Mouse (Mus musculus) CH12F3 (cell line): ENCODE measurements around the gene Rps6ka1.
"Not testable (repeated sequence)": the region's sequence is repeated elsewhere in the genome, so short reads cannot be mapped to it uniquely, and the experiment has no call there.

Experiments used
- in situ Hi-C: fragments of 300-500 bp; cut with MboI; formaldehyde crosslinking; loops from 2 replicates; pipeline ENCODE4 v1.14.3; 2020; ENCODE audit warnings: low sequenced_read_pairs

Gene Rps6ka1

DNA sequence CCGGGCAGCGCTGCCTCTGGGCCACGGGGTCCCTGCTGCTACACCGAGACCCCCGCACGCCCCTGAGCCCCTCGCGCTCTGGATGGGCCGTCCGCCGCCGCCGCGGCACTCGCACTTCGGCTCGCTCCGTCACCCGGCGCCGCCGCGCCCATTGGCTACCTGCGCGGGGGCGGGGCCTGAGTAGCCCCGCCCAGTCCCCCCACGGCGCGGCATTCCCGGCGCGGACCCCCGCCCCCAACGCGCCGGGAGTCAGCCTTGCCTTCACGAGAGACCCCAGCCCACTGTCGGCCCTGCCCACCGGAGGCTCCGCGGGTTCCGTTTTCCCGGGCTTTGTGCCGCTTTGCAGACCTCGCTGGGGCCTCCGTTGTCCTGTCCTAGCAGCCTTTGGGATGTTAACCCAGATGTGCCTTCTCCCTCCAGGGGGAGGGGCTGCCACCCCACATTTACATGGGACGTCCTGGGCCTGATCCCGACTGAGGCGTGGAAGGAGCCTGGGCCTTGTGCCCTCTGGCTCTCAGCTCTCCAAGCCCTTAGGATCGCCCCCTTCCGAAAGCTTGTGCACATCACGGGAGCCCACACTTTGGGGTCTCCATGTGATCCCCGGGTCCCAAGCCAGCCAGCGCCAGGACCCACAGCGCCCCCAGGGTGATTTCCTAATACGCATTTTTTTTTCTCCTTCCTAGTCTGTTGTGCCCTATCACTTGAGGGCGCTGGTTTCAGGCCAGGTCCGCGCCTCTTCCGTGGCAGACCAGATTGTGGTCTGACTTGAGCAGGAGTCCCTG lies at the start of gene Rps6ka1:
Gene Rps6ka1, minus strand, starts transcription at position 126 of the 782 bp plus-strand sequence.
- in situ Hi-C loops: no loop called here

- in situ Hi-C loops: no loop called here
These were observed 44.2 kb upstream of the Rps6ka1 start for GRCm38 (mm10) chr4:133931785-133932184.

DNA sequence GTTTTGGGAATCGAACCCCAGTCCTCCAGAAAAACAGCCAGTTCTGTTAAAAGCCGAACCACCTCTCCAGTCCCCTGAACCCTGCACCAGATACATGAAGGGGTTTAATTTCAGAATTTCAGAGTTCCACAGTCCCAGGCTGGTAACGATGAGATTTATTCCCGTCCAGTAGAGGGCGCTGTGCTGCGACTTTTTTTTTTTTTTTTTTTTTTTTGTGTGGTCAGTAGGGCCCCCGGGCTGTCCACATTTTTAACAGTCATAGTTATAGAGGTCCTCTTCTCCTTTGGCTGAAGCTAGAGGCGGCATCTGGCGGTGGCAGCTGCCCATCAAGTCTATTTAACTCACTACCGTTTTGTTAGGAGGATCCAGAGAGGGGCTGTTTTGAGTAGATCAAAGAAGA lies 43.8 kb upstream of the Rps6ka1 start:
- in situ Hi-C loops: no loop called here

GRCm38 (mm10) chr4:133929278-133929670 lies 41.7 kb upstream of the Rps6ka1 start:
- in situ Hi-C loops: no loop called here

- in situ Hi-C loops: no loop called here
These were observed 41.1 kb upstream of the Rps6ka1 start for GRCm38 (mm10) chr4:133928576-133929277.

- in situ Hi-C loops: no loop called here
These were observed 37.6 kb upstream of the Rps6ka1 start for GRCm38 (mm10) chr4:133925204-133925603.

DNA sequence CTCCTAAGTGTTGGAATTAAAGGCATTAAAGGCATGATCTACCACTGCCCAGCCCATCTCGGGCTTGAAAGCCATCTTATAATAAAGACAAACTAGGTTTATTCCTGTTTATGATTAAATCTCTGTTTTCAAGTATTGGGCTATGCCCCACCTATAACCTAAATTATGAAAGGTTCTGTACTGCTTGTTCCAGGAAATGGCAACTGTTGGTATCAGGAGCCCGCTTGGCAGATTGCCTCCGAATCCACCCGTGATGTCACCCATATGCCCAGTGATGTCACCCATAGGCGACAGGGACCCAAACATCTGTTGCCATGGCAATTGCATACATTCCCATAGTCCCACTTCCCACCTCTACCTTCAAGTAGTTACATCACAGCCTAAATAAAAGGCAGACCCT lies 36.1 kb upstream of the Rps6ka1 start:
- in situ Hi-C loops: no loop called here

GRCm38 (mm10) chr4:133918093-133918825 lies 30.7 kb upstream of the Rps6ka1 start:
- in situ Hi-C loops: not testable (repeated sequence)

GRCm38 (mm10) chr4:133911983-133912382 lies 24.4 kb upstream of the Rps6ka1 start:
- in situ Hi-C loops: no loop called here

GRCm38 (mm10) chr4:133910236-133911211 lies 22.9 kb upstream of the Rps6ka1 start:
- in situ Hi-C loops: no loop called here

DNA sequence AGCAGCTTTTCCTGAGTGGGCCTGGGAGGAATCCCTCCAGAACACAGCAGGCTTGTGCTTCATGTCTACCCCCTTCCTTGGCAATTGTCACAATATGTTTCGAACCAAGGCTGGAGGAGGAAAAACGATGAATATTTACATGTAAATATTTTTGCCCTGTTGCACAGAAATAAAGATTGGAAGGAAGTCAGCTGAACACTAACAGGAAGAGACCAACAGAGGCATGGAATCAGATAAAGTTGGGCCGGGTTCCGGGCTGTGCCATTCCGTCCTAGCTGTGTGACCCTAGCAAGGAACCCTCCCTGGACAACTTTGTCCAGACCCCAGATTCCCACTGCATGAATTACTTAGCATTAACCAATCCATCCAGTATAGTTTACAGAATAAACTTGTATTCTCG lies 20.5 kb upstream of the Rps6ka1 start:
- in situ Hi-C loops: no loop called here

DNA sequence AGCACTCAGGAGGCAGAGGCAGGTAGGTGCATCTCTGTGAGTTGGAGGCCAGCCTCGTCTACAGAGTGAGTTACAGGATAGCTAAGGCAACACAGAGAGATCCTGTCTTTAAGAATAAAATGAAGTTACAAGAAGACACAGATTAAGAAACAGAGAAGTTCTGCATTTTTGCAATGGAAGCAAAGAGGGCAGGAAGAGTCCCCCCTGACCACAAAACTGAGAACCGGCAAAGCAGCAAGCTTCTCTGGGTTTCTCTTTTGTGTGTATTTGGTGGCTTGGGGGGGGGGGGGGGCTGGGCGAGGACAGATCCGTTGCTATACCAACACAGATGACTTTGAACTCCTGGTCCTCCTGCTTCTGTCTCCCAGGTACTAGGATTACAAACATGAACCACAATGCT lies 19.5 kb upstream of the Rps6ka1 start:
- in situ Hi-C loops: no loop called here

- in situ Hi-C loops: not testable (repeated sequence)
These were observed 18.7 kb upstream of the Rps6ka1 start for GRCm38 (mm10) chr4:133906336-133906735.

DNA sequence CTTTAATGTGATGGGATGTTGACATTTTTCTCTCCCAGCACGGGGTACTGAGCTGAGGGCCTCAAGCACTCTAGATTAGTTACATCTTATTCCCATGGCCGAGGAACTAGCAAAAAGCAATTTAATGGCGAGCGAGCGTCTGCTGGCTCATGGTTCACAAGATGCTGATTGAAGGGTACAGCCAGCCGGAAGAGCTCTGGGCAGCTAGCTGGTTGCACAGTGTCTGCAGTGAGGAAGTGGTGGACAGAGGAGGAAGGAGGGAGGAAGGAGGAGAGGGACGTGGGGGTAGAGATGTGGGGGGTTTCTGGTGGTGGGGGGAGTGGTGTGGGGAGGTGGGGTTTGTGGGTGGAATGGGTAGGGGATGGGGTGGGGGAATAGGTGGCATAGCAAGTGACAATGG lies 17.6 kb upstream of the Rps6ka1 start:
- in situ Hi-C loops: no loop called here

DNA sequence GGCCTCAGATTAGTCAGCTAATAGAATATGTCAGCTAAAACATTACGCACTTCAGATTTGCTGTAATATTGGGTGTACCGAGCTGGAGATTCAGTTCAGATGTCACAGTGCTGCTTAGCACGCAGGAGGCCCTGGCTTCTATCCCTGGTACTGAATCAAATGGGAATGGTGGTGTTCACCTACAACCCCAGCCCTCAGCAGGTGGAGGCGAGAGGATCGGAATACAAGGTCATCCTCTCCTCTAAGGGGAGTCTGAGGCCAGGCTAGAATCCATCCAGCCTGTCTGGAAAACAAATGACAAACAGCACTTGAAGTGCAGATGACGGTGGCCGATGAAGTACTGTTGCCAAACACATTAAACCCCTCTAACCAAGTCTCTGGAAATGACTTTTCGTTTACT lies 16.7 kb upstream of the Rps6ka1 start:
- in situ Hi-C loops: no loop called here

- in situ Hi-C loops: no loop called here
These were observed 15.8 kb upstream of the Rps6ka1 start for GRCm38 (mm10) chr4:133903372-133903771.

- in situ Hi-C loops: no loop called here
These were observed 14.9 kb upstream of the Rps6ka1 start for GRCm38 (mm10) chr4:133902510-133902909.

DNA sequence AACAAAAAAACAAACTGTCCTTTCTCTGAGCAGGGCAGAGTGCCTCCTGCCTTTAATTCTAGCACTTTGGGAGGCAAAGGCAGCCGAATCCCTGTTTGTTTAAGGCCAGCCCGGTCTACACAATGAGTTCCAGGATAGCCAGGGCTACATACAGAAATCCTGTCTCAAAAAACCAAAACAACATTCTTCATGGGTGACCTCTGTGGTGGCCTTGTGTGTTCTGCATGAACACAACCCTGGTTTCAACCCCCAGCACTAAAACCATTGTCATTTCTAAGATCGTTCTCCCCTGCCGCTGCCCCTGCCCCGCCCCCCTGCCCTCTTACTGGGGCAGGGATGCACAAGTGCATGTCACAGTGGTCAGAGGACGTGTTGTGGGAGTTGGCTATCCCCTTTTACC lies 13.3 kb upstream of the Rps6ka1 start:
- in situ Hi-C loops: no loop called here

- in situ Hi-C loops: no loop called here
These were observed 12.8 kb upstream of the Rps6ka1 start for GRCm38 (mm10) chr4:133900352-133900751.

- in situ Hi-C loops: no loop called here
These were observed 11.7 kb upstream of the Rps6ka1 start for GRCm38 (mm10) chr4:133899241-133899800.
